ENCODE assay signal across 8 mouse cellular contexts in genomic region chr13:32018518-32019255, GRCm38 (mm10).
DNase-seq lines count a peak whose midpoint lies in the region; ATAC-seq and TF ChIP-seq lines count a peak whose summit lies in the region.

No protein-coding gene starts in this region.

- no peaks in the 10 kb centered on the region for H3K9me3 ChIP-seq in forebrain, postnatal 0 days (ENCODE audit: low read length)
- no peaks in the 10 kb centered on the region for H3K9me3 ChIP-seq in heart, postnatal 0 days (replicated peaks; ENCODE audit: control insufficient read depth, low read length)
- H3K9me3 ChIP-seq in lung, embryonic 14.5 days (ENCODE audit: low read depth, low read length): no peaks in the 10 kb centered on the region

- H3K36me3 ChIP-seq in forebrain, postnatal 0 days (ENCODE audit: insufficient read depth): no peaks in the 10 kb centered on the region
- no peaks in the 10 kb centered on the region for H3K36me3 ChIP-seq in heart, postnatal 0 days (replicated peaks; ENCODE audit: control insufficient read depth, insufficient read depth, low read length)
- H3K36me3 ChIP-seq in lung, embryonic 14.5 days (ENCODE audit: insufficient read depth): no peaks in the 10 kb centered on the region

- no peaks in the 10 kb centered on the region for H3K27me3 ChIP-seq in forebrain, postnatal 0 days (ENCODE audit: insufficient read depth, low read length)
- H3K27me3 ChIP-seq in heart, postnatal 0 days (ENCODE audit: control insufficient read depth, insufficient read depth, low read length): no peaks in the 10 kb centered on the region
- peaks cover 3% of the 10 kb centered on the region; the same call in 1 of the 2 replicates for H3K27me3 ChIP-seq in lung, embryonic 14.5 days (ENCODE audit: insufficient read depth, low read length)

- no peak for TF ChIP-seq CTCF in forebrain, postnatal 0 days (IDR thresholded peaks at IDR 0.05; ENCODE audit: low read depth)
- no peak for TF ChIP-seq CTCF in heart, postnatal 0 days (IDR thresholded peaks at IDR 0.05; ENCODE audit: low read depth)
- no peak; the same call in 1 of the 2 replicates for TF ChIP-seq CTCF in lung, embryonic 14.5 days (IDR thresholded peaks at IDR 0.05; ENCODE audit: low read depth)

- H3K4me2 ChIP-seq in forebrain, postnatal 0 days (ENCODE audit: low read depth): no peak overlapping the region
- H3K4me2 ChIP-seq in heart, postnatal 0 days (ENCODE audit: low read depth, low read length): no peak overlapping the region
- no peak overlapping the region for H3K4me2 ChIP-seq in lung, embryonic 14.5 days

- H3K27ac ChIP-seq in forebrain, postnatal 0 days (ENCODE audit: low read depth, low read length): no peak overlapping the region
- H3K27ac ChIP-seq in heart, postnatal 0 days (ENCODE audit: low read depth): peak overlapping the region; percentile 51
- H3K27ac ChIP-seq in lung, embryonic 14.5 days (ENCODE audit: low read depth): no peak overlapping the region; the same call in 1 of the 2 replicates

- WGBS in forebrain, postnatal 0 days: 25% methylated on average over 4 of the region's 4 CpGs
- 22% methylated on average over 4 of the region's 4 CpGs for WGBS in heart, postnatal 0 days
- WGBS in lung, embryonic 14.5 days: 35% methylated on average over 4 of the region's 4 CpGs

- no peak overlapping the region for H3K9ac ChIP-seq in forebrain, postnatal 0 days
- no peak overlapping the region for H3K9ac ChIP-seq in heart, postnatal 0 days (replicated peaks; ENCODE audit: low read depth, low read length)
- no peak overlapping the region for H3K9ac ChIP-seq in lung, embryonic 14.5 days

- peak; percentile 32; the same call in 1 of the 2 replicates for TF ChIP-seq EP300 in heart, postnatal 0 days (IDR thresholded peaks at IDR 0.05; ENCODE audit: low read depth)

- peaks cover 9% of the 10 kb centered on the region; the same call in 1 of the 2 replicates for H3K4me1 ChIP-seq in forebrain, postnatal 0 days (ENCODE audit: insufficient read depth)
- H3K4me1 ChIP-seq in heart, postnatal 0 days (ENCODE audit: control insufficient read depth, insufficient read depth): peaks cover 12% of the 10 kb centered on the region
- peaks cover 9% of the 10 kb centered on the region for H3K4me1 ChIP-seq in lung, embryonic 14.5 days (ENCODE audit: insufficient read depth)

- H3K4me3 ChIP-seq in forebrain, postnatal 0 days (ENCODE audit: low read depth, low read length): no peak overlapping the region
- no peak overlapping the region for H3K4me3 ChIP-seq in heart, postnatal 0 days (ENCODE audit: low read depth, low read length)
- no peak overlapping the region for H3K4me3 ChIP-seq in lung, embryonic 14.5 days (ENCODE audit: low read depth, low read length)

- ATAC-seq in forebrain, postnatal 0 days: peak; percentile 28
- peak; percentile 91 for ATAC-seq in heart, postnatal 0 days (ENCODE audit: insufficient read depth, low read depth)
- ATAC-seq in lung, embryonic 14.5 days (ENCODE audit: insufficient read depth): peak; percentile 95

- DNase-seq in Muller cell, postnatal 12 days (ENCODE audit: inconsistent ontology term): peak; percentile 95
- DNase-seq in adrenal gland, postnatal 4 days (ENCODE audit: low spot score in 2 of 2): peak; percentile 50
- DNase-seq in forebrain, postnatal 0 days: peak; percentile 32
- DNase-seq in heart, postnatal 0 days (ENCODE audit: low spot score): peak; percentile 81
- peak; percentile 93 to 95 for DNase-seq in kidney, postnatal 25 days
- DNase-seq in lung, embryonic 14.5 days: peak; percentile 95
- DNase-seq in right cerebral cortex, postnatal 4 days: peak; percentile 46
- DNase-seq in natural killer cell, adult 2 months (ENCODE audit: low spot score in 2 of 2): no peak

Comparison
In these comparisons a context has a peak if more than half of its experiments do, and no peak if none do; other contexts are left out.
1. DNase-seq: peak in Muller cell, postnatal 12 days (single experiment), adrenal gland, postnatal 4 days (2 of 2), forebrain, postnatal 0 days (single experiment), heart, postnatal 0 days (single experiment), kidney, postnatal 25 days (2 of 2), lung, embryonic 14.5 days (single experiment) and right cerebral cortex, postnatal 4 days (single experiment); none in natural killer cell, adult 2 months (0 of 2).
2. ATAC-seq: peak in every context shown above with its lines; median percentile 95 in lung, embryonic 14.5 days; 91 in heart, postnatal 0 days; 28 in forebrain, postnatal 0 days.